Mouse (Mus musculus) CH12.LX (cell line): ENCODE measurements at regions not wholly inside any gene's neighbourhood (a gene's known extent, or its start where the extent isn't known, plus 50 kb on each side); places are given as distances from the start of the nearest gene placed in this dataset.

Experiments
- DNase-seq: peaks from one replicate; pipeline ENCODE4 v3.0.0-alpha.2; 2013; ENCODE audit errors: extremely low read depth
- H3K27ac ChIP-seq: 2 replicates; pipeline ENCODE4 v1.5.1; 2012; ENCODE audit warnings: low read depth, mild to moderate bottlenecking, control low read depth, moderate library complexity; ENCODE audit not compliant: insufficient read depth
- H3K27me3 ChIP-seq: replicated peaks from 2 replicates; pipeline ENCODE3; 2012; ENCODE audit warnings: inconsistent platforms
- H3K36me3 ChIP-seq, 2 experiments: replicated peaks in 1 of 2; 2 replicates each; pipeline versions ENCODE3 to v1.6.1; 2012; ENCODE audit warnings: inconsistent platforms in 1 of 2, low read length in 1 of 2, mild to moderate bottlenecking in 1 of 2, mixed read lengths in 1 of 2, moderate library complexity in 1 of 2; ENCODE audit not compliant: control insufficient read depth in 1 of 2, insufficient read depth in 1 of 2
- H3K4me1 ChIP-seq, 2 experiments: 2 replicates each; pipeline ENCODE4 v1.6.1; 2012; ENCODE audit warnings: inconsistent platforms in 1 of 2, moderate library complexity in 1 of 2; ENCODE audit not compliant: insufficient read depth in 2 of 2, control insufficient read depth in 1 of 2
- H3K4me2 ChIP-seq: 2 replicates; pipeline ENCODE4 v1.6.1; 2012; ENCODE audit warnings: low read depth, mild to moderate bottlenecking, control low read depth; ENCODE audit not compliant: poor library complexity, insufficient read depth, severe bottlenecking
- H3K4me3 ChIP-seq, 3 experiments: fragments of 150-350 bp in 1 of 3; sonication (generic) in 1 of 3; replicated peaks in 1 of 3; 2 replicates each; pipeline versions ENCODE3 to v1.5.1; 2011 to 2012; ENCODE audit warnings: low read depth in 2 of 3, low read length in 2 of 3, mild to moderate bottlenecking in 2 of 3, moderate library complexity in 2 of 3, control low read depth in 1 of 3, improper control_type of control experiment in 1 of 3, inconsistent platforms in 1 of 3, mixed read lengths in 1 of 3; ENCODE audit not compliant: poor library complexity in 1 of 3
- H3K79me2 ChIP-seq: replicated peaks from 2 replicates; pipeline ENCODE4 v1.6.1; 2012; ENCODE audit warnings: mild to moderate bottlenecking, moderate library complexity; ENCODE audit not compliant: control insufficient read depth, poor library complexity, insufficient read depth, severe bottlenecking; ENCODE audit errors: extremely low read depth
- H3K9ac ChIP-seq: 2 replicates; pipeline ENCODE4 v1.6.1; 2012; ENCODE audit warnings: low read depth, mild to moderate bottlenecking, control low read depth, moderate library complexity; ENCODE audit not compliant: insufficient read depth
- H3K9me3 ChIP-seq: replicated peaks from 2 replicates; pipeline ENCODE3; 2012; ENCODE audit warnings: low read length, inconsistent platforms, mixed read lengths
- BHLHE40 ChIP-seq: IDR thresholded peaks from 2 replicates; pipeline ENCODE4 v1.6.1; 2011; ENCODE audit warnings: mild to moderate bottlenecking, low read depth, low read length, improper control_type of control experiment
- CHD1 ChIP-seq: IDR thresholded peaks from 2 replicates; pipeline ENCODE4 v1.6.1; 2012; ENCODE audit warnings: low read depth, low read length, improper control_type of control experiment, inconsistent platforms
- CTCF ChIP-seq, 2 experiments: IDR thresholded peaks in 1 of 2; conservative IDR thresholded peaks in 1 of 2; 2 replicates each; pipeline ENCODE4 v1.5.1; 2011 to 2012; ENCODE audit warnings: low read depth in 2 of 2, low read length in 2 of 2, improper control_type of control experiment in 1 of 2, inconsistent platforms in 1 of 2, mild to moderate bottlenecking in 1 of 2, moderate library complexity in 1 of 2
- ELF1 ChIP-seq: IDR thresholded peaks from 2 replicates; pipeline ENCODE4 v1.6.1; 2014; ENCODE audit warnings: low read depth, mild to moderate bottlenecking, inconsistent platforms, low read length, improper control_type of control experiment
- EP300 ChIP-seq: IDR thresholded peaks from 2 replicates; pipeline ENCODE4 v1.6.1; 2011; ENCODE audit warnings: low read length, improper control_type of control experiment
- IRF4 ChIP-seq: IDR thresholded peaks from 2 replicates; pipeline ENCODE4 v1.6.1; 2014; ENCODE audit warnings: low read depth, mild to moderate bottlenecking, inconsistent platforms, low read length, improper control_type of control experiment
- JUN ChIP-seq: IDR thresholded peaks from 2 replicates; pipeline ENCODE4 v1.6.1; 2011; ENCODE audit warnings: low read depth, mild to moderate bottlenecking, low read length, improper control_type of control experiment, moderate library complexity; ENCODE audit not compliant: insufficient read depth
- JUND ChIP-seq: conservative IDR thresholded peaks from 2 replicates; pipeline ENCODE4 v1.6.1; 2011; ENCODE audit warnings: low read depth, low read length, improper control_type of control experiment
- KAT2A ChIP-seq: IDR thresholded peaks from 2 replicates; pipeline ENCODE4 v1.6.1; 2012; ENCODE audit warnings: low read length, improper control_type of control experiment, inconsistent platforms; ENCODE audit not compliant: insufficient replicate concordance
- MAFK ChIP-seq: IDR thresholded peaks from 2 replicates; pipeline ENCODE4 v1.6.1; 2011; ENCODE audit warnings: low read length, improper control_type of control experiment; ENCODE audit not compliant: insufficient replicate concordance
- MAZ ChIP-seq: IDR thresholded peaks from 2 replicates; pipeline ENCODE4 v1.6.1; 2012; ENCODE audit warnings: low read depth, mild to moderate bottlenecking, inconsistent platforms, low read length, improper control_type of control experiment, moderate library complexity
- MEF2A ChIP-seq: IDR thresholded peaks from 2 replicates; pipeline ENCODE4 v1.6.1; 2014; ENCODE audit warnings: low read depth, mild to moderate bottlenecking, inconsistent platforms, low read length, improper control_type of control experiment, borderline replicate concordance
- MYC ChIP-seq: IDR thresholded peaks from 2 replicates; pipeline ENCODE4 v1.6.1; 2011; ENCODE audit warnings: low read depth, mild to moderate bottlenecking, improper control_type of control experiment, low read length
- NELFE ChIP-seq: IDR thresholded peaks from 2 replicates; pipeline ENCODE4 v1.6.1; 2011; ENCODE audit warnings: low read depth, low read length, improper control_type of control experiment
- PAX5 ChIP-seq: IDR thresholded peaks from 2 replicates; pipeline ENCODE4 v1.6.1; 2012; ENCODE audit warnings: low read length, inconsistent platforms, mixed read lengths
- POLR2A ChIP-seq: IDR thresholded peaks from 2 replicates; pipeline ENCODE4 v1.6.1; 2011; ENCODE audit warnings: low read depth, mild to moderate bottlenecking, improper control_type of control experiment, low read length
- POLR2AphosphoS2 ChIP-seq: IDR thresholded peaks from 2 replicates; pipeline ENCODE4 v1.6.1; 2011; ENCODE audit warnings: low read depth, low read length, improper control_type of control experiment
- RAD21 ChIP-seq: IDR thresholded peaks from 2 replicates; pipeline ENCODE4 v1.6.1; 2011; ENCODE audit warnings: low read depth, mild to moderate bottlenecking, low read length, improper control_type of control experiment, moderate library complexity
- RCOR1 ChIP-seq: conservative IDR thresholded peaks from 2 replicates; pipeline ENCODE4 v1.6.1; 2012; ENCODE audit warnings: low read depth, mild to moderate bottlenecking, inconsistent platforms, low read length, improper control_type of control experiment
- SIN3A ChIP-seq: IDR thresholded peaks from 2 replicates; pipeline ENCODE4 v1.6.1; 2012; ENCODE audit warnings: low read length, improper control_type of control experiment, inconsistent platforms
- SMC3 ChIP-seq: IDR thresholded peaks from 2 replicates; pipeline ENCODE4 v1.6.1; 2011; ENCODE audit warnings: low read depth, low read length, improper control_type of control experiment
- TBP ChIP-seq: conservative IDR thresholded peaks from 2 replicates; pipeline ENCODE4 v1.6.1; 2011; ENCODE audit warnings: low read depth, low read length, improper control_type of control experiment
- USF1 ChIP-seq: IDR thresholded peaks from 2 replicates; pipeline ENCODE4 v1.6.1; 2014; ENCODE audit warnings: low read depth, mild to moderate bottlenecking, inconsistent platforms, low read length, improper control_type of control experiment
- USF2 ChIP-seq: conservative IDR thresholded peaks from 2 replicates; pipeline ENCODE4 v1.6.1; 2011; ENCODE audit warnings: low read depth, low read length, improper control_type of control experiment
- ZC3H11A ChIP-seq: IDR thresholded peaks from 2 replicates; pipeline ENCODE4 v1.6.1; 2012; ENCODE audit warnings: low read depth, mild to moderate bottlenecking, inconsistent platforms, low read length, improper control_type of control experiment
- ZMIZ1 ChIP-seq: IDR thresholded peaks from 2 replicates; pipeline ENCODE4 v1.6.1; 2012; ENCODE audit warnings: low read depth, mild to moderate bottlenecking, inconsistent platforms, low read length, improper control_type of control experiment
- ZNF384 ChIP-seq: IDR thresholded peaks from 2 replicates; pipeline ENCODE4 v1.6.1; 2012; ENCODE audit warnings: low read depth, low read length, improper control_type of control experiment, inconsistent platforms
- dilution Hi-C: fragments of 300-500 bp; cut with MboI; formaldehyde crosslinking; loops from 2 replicates; pipeline ENCODE4 v1.14.3; 2020; ENCODE audit warnings: low sequenced_read_pairs; ENCODE audit not compliant: extremely low pct_unique_long_range_greater_than_20kb, extremely low pct_ligation_motif_present
- in situ Hi-C: fragments of 300-500 bp; cut with MboI; formaldehyde crosslinking; loops from 3 replicates; pipeline ENCODE4 v1.14.3; 2019; ENCODE audit warnings: low sequenced_read_pairs, low pct_ligation_motif_present, low pct_unique_long_range_greater_than_20kb, mixed read lengths

GRCm38 (mm10) chr16:63118721-63119120, 264.6 kb downstream of the Pros1 start:
- no peak overlapping the region for H3K4me2 ChIP-seq
- no peaks in the 10 kb centered on the region for H3K4me1 ChIP-seq
- no peak overlapping the region for H3K9ac ChIP-seq
- no peak overlapping the region for H3K4me3 ChIP-seq
- no peaks in the 10 kb centered on the region for H3K36me3 ChIP-seq
- TF ChIP-seq CHD1 (no peak), SMC3 (no peak), JUN (no peak), ELF1 (no peak), ZMIZ1 (no peak), NELFE (no peak), USF1 (no peak), SIN3A (no peak), RCOR1 (no peak), PAX5 (no peak), IRF4 (no peak), POLR2AphosphoS2 (no peak), CTCF (conservative IDR thresholded peaks at IDR 0.05 in 1 of 2, IDR thresholded peaks at IDR 0.05 in 1 of 2; ENCODE audit: low read depth in 2 of 2, low read length in 2 of 2) (no peak), RAD21 (no peak), POLR2A (no peak), MEF2A (no peak), BHLHE40 (no peak), MAZ (no peak), MAFK (no peak)
- H3K79me2 ChIP-seq: no peaks in the 10 kb centered on the region
- in situ Hi-C loops (no loop called here), dilution Hi-C loops (no loop called here)
- no peak overlapping the region for H3K27ac ChIP-seq
- H3K9me3 ChIP-seq: peaks cover 13% of the 10 kb centered on the region
- DNase-seq: no peak
- H3K27me3 ChIP-seq: no peaks in the 10 kb centered on the region

GRCm38 (mm10) chr16:63143851-63144250, 289.7 kb downstream of the Pros1 start:
- Histone ChIP-seq H3K9ac (no peak overlapping the region), H3K27me3 (no peaks in the 10 kb centered on the region), H3K4me2 (no peak overlapping the region), H3K36me3 (no peaks in the 10 kb centered on the region)
- dilution Hi-C loops: no loop called here
- TF ChIP-seq JUN (no peak), MAFK (no peak), KAT2A (no peak), NELFE (no peak), USF2 (no peak), RCOR1 (no peak), SMC3 (no peak), CHD1 (no peak), JUND (no peak), ZMIZ1 (no peak), ZC3H11A (no peak), MEF2A (no peak), ZNF384 (no peak), IRF4 (no peak), TBP (no peak), MYC (no peak), EP300 (no peak)
- TF ChIP-seq, all 38 proteins: peak for 0
- H3K9me3 ChIP-seq: peaks cover 10% of the 10 kb centered on the region
- no peak for DNase-seq
- H3K79me2 ChIP-seq: no peaks in the 10 kb centered on the region
- in situ Hi-C loops: no loop called here
- no peak overlapping the region for H3K27ac ChIP-seq
- no peaks in the 10 kb centered on the region for H3K4me1 ChIP-seq
- no peak overlapping the region for H3K4me3 ChIP-seq
